Mouse (Mus musculus): ENCODE results near the gene Ccdc154. TPM values are rescaled to one million over a fixed set of nuclear protein-coding genes. Genes with fewer than 3 reads are reported as not detected.

Gene Ccdc154
- not detected for polyA plus RNA-seq (2014; fragmentation: Illumina TruSeq; extraction: RNeasy Lipid Tissue Mini Kit (QIAGEN cat#74804); ENCODE audit: low read depth, low replicate concordance)

GRCm38 (mm10) chr17:25162161-25162560 is at the start of gene Ccdc154:
Ccdc154 (plus strand) TSS chr17:25162461.

DNA sequence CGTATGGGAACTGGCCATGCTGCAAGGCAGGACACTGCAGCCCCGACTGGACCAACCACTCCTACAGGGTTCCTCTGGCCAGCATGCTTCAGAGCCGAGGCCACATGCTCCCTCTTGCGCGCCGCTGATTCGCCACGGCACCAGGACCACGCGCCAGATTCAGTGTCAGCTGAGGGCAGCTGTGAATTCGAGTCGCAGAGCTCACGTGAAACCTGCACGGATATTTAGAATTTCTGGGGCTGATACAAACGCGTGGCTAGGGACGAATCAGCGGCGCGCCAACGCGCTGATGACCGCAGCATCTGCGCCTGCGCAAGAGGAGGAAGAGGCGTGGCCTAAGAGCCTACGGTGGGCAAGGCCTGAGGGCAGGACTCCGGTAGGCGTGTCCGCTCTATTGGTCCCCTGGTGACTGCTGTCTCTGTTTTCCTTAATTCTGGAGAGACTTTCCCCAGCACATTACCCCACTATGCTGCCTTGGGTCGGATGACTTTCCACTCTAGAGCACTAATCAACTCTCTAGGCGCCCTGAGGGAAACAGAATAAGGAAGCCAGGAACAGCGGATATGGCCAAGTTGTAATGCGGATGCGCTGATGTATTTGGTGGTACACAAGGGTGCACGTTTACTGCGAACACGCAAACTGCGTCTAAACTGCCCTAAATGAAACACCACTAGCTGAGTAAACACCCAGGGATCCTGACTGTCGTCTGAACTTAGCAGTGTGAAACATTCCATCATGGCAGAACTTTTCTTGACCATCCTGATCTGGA is 46.4 kb upstream of the Ccdc154 start, which contains the start of gene Telo2:
Gene Telo2, minus strand, starts transcription at position 304 of the 769 bp plus-strand sequence.

DNA sequence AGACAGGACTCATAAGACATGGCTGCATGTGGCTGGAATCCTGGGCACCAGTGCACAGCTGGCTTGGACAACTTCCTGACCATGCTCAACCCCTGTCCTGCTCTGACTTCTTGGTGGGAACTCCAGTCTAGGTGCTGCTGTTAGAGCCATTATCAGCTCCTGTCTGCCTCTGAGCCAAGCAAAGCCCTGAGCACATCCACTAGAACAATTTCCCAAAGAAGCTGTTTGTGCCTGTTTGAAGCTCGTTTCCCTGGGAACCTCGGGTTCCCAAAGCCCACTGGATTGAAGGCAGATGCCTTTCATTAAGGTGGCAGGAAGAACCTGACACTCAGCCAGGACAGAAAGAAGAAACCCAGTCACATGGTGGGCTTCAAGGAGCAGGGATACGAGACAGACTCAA is 41.9 kb upstream of the Ccdc154 start, which contains the start of gene Ptx4:
Gene Ptx4, plus strand, starts transcription at position 355 of the 400 bp plus-strand sequence.

DNA sequence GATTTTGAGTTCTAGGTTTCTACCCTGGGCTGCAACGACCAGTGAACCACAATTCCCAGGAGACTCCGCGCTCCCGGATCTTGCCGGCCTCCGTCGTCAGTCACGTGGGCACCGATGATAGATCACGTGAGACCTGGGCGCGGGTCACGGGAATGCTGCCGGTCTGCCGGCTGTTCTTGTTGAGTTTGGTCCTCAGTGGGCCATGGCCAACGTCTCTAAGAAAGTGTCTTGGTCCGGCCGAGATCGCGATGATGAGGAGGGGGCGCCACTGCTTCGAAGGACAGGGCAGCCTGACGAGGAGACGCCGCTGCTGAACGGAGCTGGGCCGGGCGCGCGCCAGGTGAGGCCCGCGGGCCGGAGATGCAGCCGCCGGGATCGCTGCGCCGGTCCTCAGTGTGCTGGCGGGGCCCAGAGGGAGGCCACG is 29.0 kb upstream of the Ccdc154 start, which contains the start of gene Clcn7:
Gene Clcn7, plus strand, starts transcription at position 117 of the 424 bp plus-strand sequence.

GRCm38 (mm10) chr17:25175411-25175810 is 13.2 kb downstream of the Ccdc154 start, which contains the start of gene Gm38655:
Gm38655 (minus strand) TSS chr17:25175471.

DNA sequence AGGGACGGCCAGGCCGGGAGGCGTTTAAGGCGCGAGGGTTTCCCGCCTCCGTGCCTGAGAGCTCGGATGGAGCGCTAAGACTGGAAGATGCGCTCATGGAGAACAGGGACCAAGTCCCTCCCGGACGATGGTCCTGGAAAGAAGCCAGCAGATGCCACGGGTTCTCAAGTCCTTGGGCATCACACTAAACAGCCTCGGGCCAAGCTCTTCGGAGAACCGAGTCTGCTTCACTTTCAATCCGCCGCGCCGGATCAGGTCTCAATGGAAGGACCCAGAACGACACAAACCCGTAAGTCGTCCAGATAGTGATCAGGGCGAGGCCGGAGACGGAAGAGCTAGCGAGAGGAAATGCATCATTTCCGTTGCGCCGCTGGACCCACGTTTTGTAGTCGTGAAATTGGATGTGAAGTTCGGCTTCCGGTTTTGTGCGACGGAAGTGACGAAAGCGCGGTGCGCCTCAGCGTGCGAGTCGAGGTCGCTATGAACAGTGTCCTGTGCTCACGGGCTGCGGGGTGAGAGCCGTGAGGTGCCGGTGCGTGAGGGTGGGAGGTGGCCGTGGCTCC is 21.9 kb downstream of the Ccdc154 start, which contains the start of gene BC003965:
Gene BC003965, plus strand, starts transcription at position 426 of the 563 bp plus-strand sequence.

GRCm38 (mm10) chr17:25188150-25189031 is 26.1 kb downstream of the Ccdc154 start, which contains the start of gene Unkl:
Unkl (plus strand) TSS chr17:25188397.

Other genes with a start within 250 kb of the Ccdc154 start
- gene Mapk8ip3, start 225.5 kb upstream of the Ccdc154 start, polyA plus RNA-seq (2014; fragmentation: Illumina TruSeq; extraction: RNeasy Lipid Tissue Mini Kit (QIAGEN cat#74804); ENCODE audit: low read depth, low replicate concordance) = 7.2 TPM
- 62.0 TPM for gene Jpt2, start 201.8 kb upstream of the Ccdc154 start, polyA plus RNA-seq (2014; fragmentation: Illumina TruSeq; extraction: RNeasy Lipid Tissue Mini Kit (QIAGEN cat#74804); ENCODE audit: low read depth, low replicate concordance)
- gene Cramp1l, start 146.7 kb upstream of the Ccdc154 start, polyA plus RNA-seq (2014; fragmentation: Illumina TruSeq; extraction: RNeasy Lipid Tissue Mini Kit (QIAGEN cat#74804); ENCODE audit: low read depth, low replicate concordance) = 12.3 TPM
- 8.1 TPM for gene Ift140, start 146.4 kb upstream of the Ccdc154 start, polyA plus RNA-seq (2014; fragmentation: Illumina TruSeq; extraction: RNeasy Lipid Tissue Mini Kit (QIAGEN cat#74804); ENCODE audit: low read depth, low replicate concordance)
- gene Tmem204, start 78.9 kb upstream of the Ccdc154 start, polyA plus RNA-seq (2014; fragmentation: Illumina TruSeq; extraction: RNeasy Lipid Tissue Mini Kit (QIAGEN cat#74804); ENCODE audit: low read depth, low replicate concordance) = 2.8 TPM
- gene Telo2, start 46.5 kb upstream of the Ccdc154 start, polyA plus RNA-seq (2014; fragmentation: Illumina TruSeq; extraction: RNeasy Lipid Tissue Mini Kit (QIAGEN cat#74804); ENCODE audit: low read depth, low replicate concordance) = 3.0 TPM
- gene Ptx4, start 41.7 kb upstream of the Ccdc154 start, polyA plus RNA-seq (2014; fragmentation: Illumina TruSeq; extraction: RNeasy Lipid Tissue Mini Kit (QIAGEN cat#74804); ENCODE audit: low read depth, low replicate concordance) = not detected
- 4.3 TPM for gene Clcn7, start 29.1 kb upstream of the Ccdc154 start, polyA plus RNA-seq (2014; fragmentation: Illumina TruSeq; extraction: RNeasy Lipid Tissue Mini Kit (QIAGEN cat#74804); ENCODE audit: low read depth, low replicate concordance)
- not detected for gene Gm38655, start 13.0 kb downstream of the Ccdc154 start, polyA plus RNA-seq (2014; fragmentation: Illumina TruSeq; extraction: RNeasy Lipid Tissue Mini Kit (QIAGEN cat#74804); ENCODE audit: low read depth, low replicate concordance)
- 19.8 TPM for gene BC003965, start 22.1 kb downstream of the Ccdc154 start, polyA plus RNA-seq (2014; fragmentation: Illumina TruSeq; extraction: RNeasy Lipid Tissue Mini Kit (QIAGEN cat#74804); ENCODE audit: low read depth, low replicate concordance)
- gene Unkl, start 25.9 kb downstream of the Ccdc154 start, polyA plus RNA-seq (2014; fragmentation: Illumina TruSeq; extraction: RNeasy Lipid Tissue Mini Kit (QIAGEN cat#74804); ENCODE audit: low read depth, low replicate concordance) = 14.3 TPM
- 10.1 TPM for gene Gnptg, start 77.7 kb downstream of the Ccdc154 start, polyA plus RNA-seq (2014; fragmentation: Illumina TruSeq; extraction: RNeasy Lipid Tissue Mini Kit (QIAGEN cat#74804); ENCODE audit: low read depth, low replicate concordance)
- gene Tsr3, start 77.7 kb downstream of the Ccdc154 start, polyA plus RNA-seq (2014; fragmentation: Illumina TruSeq; extraction: RNeasy Lipid Tissue Mini Kit (QIAGEN cat#74804); ENCODE audit: low read depth, low replicate concordance) = 3.8 TPM
- gene Baiap3, start 93.9 kb downstream of the Ccdc154 start, polyA plus RNA-seq (2014; fragmentation: Illumina TruSeq; extraction: RNeasy Lipid Tissue Mini Kit (QIAGEN cat#74804); ENCODE audit: low read depth, low replicate concordance) = not detected
- 216 TPM for gene Ube2i, start 112.2 kb downstream of the Ccdc154 start, polyA plus RNA-seq (2014; fragmentation: Illumina TruSeq; extraction: RNeasy Lipid Tissue Mini Kit (QIAGEN cat#74804); ENCODE audit: low read depth, low replicate concordance)
- gene Prss34, start 135.9 kb downstream of the Ccdc154 start, polyA plus RNA-seq (2014; fragmentation: Illumina TruSeq; extraction: RNeasy Lipid Tissue Mini Kit (QIAGEN cat#74804); ENCODE audit: low read depth, low replicate concordance) = not detected
- gene Prss28, start 146.2 kb downstream of the Ccdc154 start, polyA plus RNA-seq (2014; fragmentation: Illumina TruSeq; extraction: RNeasy Lipid Tissue Mini Kit (QIAGEN cat#74804); ENCODE audit: low read depth, low replicate concordance) = not detected
- gene Prss29, start 156.2 kb downstream of the Ccdc154 start, polyA plus RNA-seq (2014; fragmentation: Illumina TruSeq; extraction: RNeasy Lipid Tissue Mini Kit (QIAGEN cat#74804); ENCODE audit: low read depth, low replicate concordance) = not detected
- not detected for gene Tpsab1, start 183.1 kb downstream of the Ccdc154 start, polyA plus RNA-seq (2014; fragmentation: Illumina TruSeq; extraction: RNeasy Lipid Tissue Mini Kit (QIAGEN cat#74804); ENCODE audit: low read depth, low replicate concordance)
- not detected for gene Tpsb2, start 203.8 kb downstream of the Ccdc154 start, polyA plus RNA-seq (2014; fragmentation: Illumina TruSeq; extraction: RNeasy Lipid Tissue Mini Kit (QIAGEN cat#74804); ENCODE audit: low read depth, low replicate concordance)
- gene Tpsg1, start 206.8 kb downstream of the Ccdc154 start, polyA plus RNA-seq (2014; fragmentation: Illumina TruSeq; extraction: RNeasy Lipid Tissue Mini Kit (QIAGEN cat#74804); ENCODE audit: low read depth, low replicate concordance) = 8.6 TPM